Mouse (Mus musculus): ENCODE data around the gene F2. TPM values are rescaled to one million over a fixed set of nuclear protein-coding genes. Genes with fewer than 3 reads are reported as not detected.

F2 gene
- polyA plus RNA-seq (2012; ENCODE audit: insufficient read depth, insufficient read length, missing spikeins): not detected in 2 replicates

- Histone ChIP-seq H3K4me3 (ENCODE audit: insufficient read depth, low read length) (no peak within 1 kb of the TSS), H3K4me1 (ENCODE audit: control insufficient read depth, insufficient read depth, low read length) (peaks cover 6% of the 10 kb centered on the region; the same call in 1 of the 2 replicates), H3K27ac (ENCODE audit: insufficient read depth, low read depth, low read length) (no peak within 1 kb of the TSS)
- TF ChIP-seq CTCF (IDR thresholded peaks at IDR 0.05; ENCODE audit: low read depth, low read length) (no peak), POLR2A (IDR thresholded peaks at IDR 0.05; ENCODE audit: borderline replicate concordance, low read depth, low read length) (no peak)
These were observed at the start of gene F2 for GRCm38 (mm10) chr2:91636229-91636628. Gene F2, minus strand, starts transcription at chr2:91636414.

- 0 out of 2 replicates have a peak, but pooled peaks cover 2% of the 10 kb centered on the region for H3K4me1 ChIP-seq (ENCODE audit: control insufficient read depth, insufficient read depth, low read length)
- no peak overlapping the region for H3K4me3 ChIP-seq (ENCODE audit: insufficient read depth, low read length)
- H3K27ac ChIP-seq (ENCODE audit: insufficient read depth, low read depth, low read length): no peak overlapping the region
- TF ChIP-seq CTCF (IDR thresholded peaks at IDR 0.05; ENCODE audit: low read depth, low read length) (no peak), POLR2A (IDR thresholded peaks at IDR 0.05; ENCODE audit: borderline replicate concordance, low read depth, low read length) (no peak)
These were observed 47.7 kb upstream of the F2 start for GRCm38 (mm10) chr2:91683919-91684318.

GRCm38 (mm10) chr2:91682850-91683249, 46.6 kb upstream of the F2 start:
- Histone ChIP-seq H3K4me3 (ENCODE audit: insufficient read depth, low read length) (no peak overlapping the region), H3K4me1 (ENCODE audit: control insufficient read depth, insufficient read depth, low read length) (0 out of 2 replicates have a peak, but pooled peaks cover 2% of the 10 kb centered on the region), H3K27ac (ENCODE audit: insufficient read depth, low read depth, low read length) (no peak overlapping the region)
- TF ChIP-seq CTCF (IDR thresholded peaks at IDR 0.05; ENCODE audit: low read depth, low read length) (peak; percentile 40), POLR2A (IDR thresholded peaks at IDR 0.05; ENCODE audit: borderline replicate concordance, low read depth, low read length) (no peak)

- Histone ChIP-seq H3K27ac (ENCODE audit: insufficient read depth, low read depth, low read length) (no peak overlapping the region), H3K4me3 (ENCODE audit: insufficient read depth, low read length) (no peak overlapping the region), H3K4me1 (ENCODE audit: control insufficient read depth, insufficient read depth, low read length) (peaks cover 9% of the 10 kb centered on the region)
- TF ChIP-seq POLR2A (IDR thresholded peaks at IDR 0.05; ENCODE audit: borderline replicate concordance, low read depth, low read length): no peak
- no peak for TF ChIP-seq CTCF (IDR thresholded peaks at IDR 0.05; ENCODE audit: low read depth, low read length)
These were observed 40.7 kb upstream of the F2 start for GRCm38 (mm10) chr2:91676961-91677360.

GRCm38 (mm10) chr2:91676420-91676819, 40.2 kb upstream of the F2 start:
- no peak overlapping the region for H3K4me3 ChIP-seq (ENCODE audit: insufficient read depth, low read length)
- H3K4me1 ChIP-seq (ENCODE audit: control insufficient read depth, insufficient read depth, low read length): peaks cover 9% of the 10 kb centered on the region
- TF ChIP-seq CTCF (IDR thresholded peaks at IDR 0.05; ENCODE audit: low read depth, low read length) (no peak), POLR2A (IDR thresholded peaks at IDR 0.05; ENCODE audit: borderline replicate concordance, low read depth, low read length) (no peak)
- no peak overlapping the region for H3K27ac ChIP-seq (ENCODE audit: insufficient read depth, low read depth, low read length)

GRCm38 (mm10) chr2:91674895-91675294, 38.7 kb upstream of the F2 start:
- Histone ChIP-seq H3K4me1 (ENCODE audit: control insufficient read depth, insufficient read depth, low read length) (peaks cover 9% of the 10 kb centered on the region), H3K27ac (ENCODE audit: insufficient read depth, low read depth, low read length) (no peak overlapping the region), H3K4me3 (ENCODE audit: insufficient read depth, low read length) (no peak overlapping the region)
- TF ChIP-seq CTCF (IDR thresholded peaks at IDR 0.05; ENCODE audit: low read depth, low read length) (no peak), POLR2A (IDR thresholded peaks at IDR 0.05; ENCODE audit: borderline replicate concordance, low read depth, low read length) (no peak)

GRCm38 (mm10) chr2:91673587-91673986, 37.4 kb upstream of the F2 start:
- Histone ChIP-seq H3K4me3 (ENCODE audit: insufficient read depth, low read length) (no peak overlapping the region), H3K4me1 (ENCODE audit: control insufficient read depth, insufficient read depth, low read length) (peaks cover 9% of the 10 kb centered on the region), H3K27ac (ENCODE audit: insufficient read depth, low read depth, low read length) (no peak overlapping the region)
- TF ChIP-seq POLR2A (IDR thresholded peaks at IDR 0.05; ENCODE audit: borderline replicate concordance, low read depth, low read length) (no peak), CTCF (IDR thresholded peaks at IDR 0.05; ENCODE audit: low read depth, low read length) (no peak)

- no peak for TF ChIP-seq CTCF (IDR thresholded peaks at IDR 0.05; ENCODE audit: low read depth, low read length)
- no peak for TF ChIP-seq POLR2A (IDR thresholded peaks at IDR 0.05; ENCODE audit: borderline replicate concordance, low read depth, low read length)
- no peaks in the 10 kb centered on the region for H3K4me1 ChIP-seq (ENCODE audit: control insufficient read depth, insufficient read depth, low read length)
- no peak overlapping the region for H3K4me3 ChIP-seq (ENCODE audit: insufficient read depth, low read length)
- no peak overlapping the region for H3K27ac ChIP-seq (ENCODE audit: insufficient read depth, low read depth, low read length)
These were observed 33.8 kb upstream of the F2 start for GRCm38 (mm10) chr2:91670038-91670437.

- H3K4me3 ChIP-seq (ENCODE audit: insufficient read depth, low read length): no peak overlapping the region
- H3K27ac ChIP-seq (ENCODE audit: insufficient read depth, low read depth, low read length): no peak overlapping the region
- no peaks in the 10 kb centered on the region for H3K4me1 ChIP-seq (ENCODE audit: control insufficient read depth, insufficient read depth, low read length)
- TF ChIP-seq CTCF (IDR thresholded peaks at IDR 0.05; ENCODE audit: low read depth, low read length): no peak
- TF ChIP-seq POLR2A (IDR thresholded peaks at IDR 0.05; ENCODE audit: borderline replicate concordance, low read depth, low read length): no peak
These were observed 33.1 kb upstream of the F2 start for GRCm38 (mm10) chr2:91669326-91669725.

- Histone ChIP-seq H3K4me1 (ENCODE audit: control insufficient read depth, insufficient read depth, low read length) (no peaks in the 10 kb centered on the region), H3K4me3 (ENCODE audit: insufficient read depth, low read length) (no peak overlapping the region), H3K27ac (ENCODE audit: insufficient read depth, low read depth, low read length) (no peak overlapping the region)
- TF ChIP-seq POLR2A (IDR thresholded peaks at IDR 0.05; ENCODE audit: borderline replicate concordance, low read depth, low read length) (no peak), CTCF (IDR thresholded peaks at IDR 0.05; ENCODE audit: low read depth, low read length) (no peak)
These were observed 31.5 kb upstream of the F2 start for GRCm38 (mm10) chr2:91667747-91668146.

Measured in bone marrow macrophage, adult 2 months (primary cell).